Mouse (Mus musculus) brown adipose tissue, adult 24 weeks (tissue): ENCODE results near the gene Maea. TPM values are rescaled to one million over a fixed set of nuclear protein-coding genes. Genes with fewer than 3 reads are reported as not detected.

Experiments used
- H3K27ac ChIP-seq: fragments of 200-500 bp; replicated peaks from 2 replicates; pipeline ENCODE4 v1.5.1; 2012; ENCODE audit warnings: low read depth, mild to moderate bottlenecking, low read length
- H3K4me1 ChIP-seq: fragments of 200-500 bp; 2 replicates; pipeline ENCODE4 v1.6.1; 2012; ENCODE audit warnings: low read length, mixed read lengths; ENCODE audit not compliant: control insufficient read depth, insufficient read depth, insufficient read length
- H3K4me3 ChIP-seq: fragments of 200-500 bp; 2 replicates; pipeline ENCODE4 v1.5.1; 2012; ENCODE audit warnings: low read depth, mild to moderate bottlenecking, low read length, moderate library complexity; ENCODE audit not compliant: insufficient read depth
- polyA plus RNA-seq: library from polyadenylated mRNA; stranded (reverse); fragments of >200 nt; gene quantifications from 2 replicates; pipeline ENCODE4 v1.2.4, GENCODE M21; 2012; ENCODE audit not compliant: missing spikeins, insufficient read depth, insufficient read length

The Maea gene
- polyA plus RNA-seq, 1 experiment: 50.3 TPM

GRCm38 (mm10) chr5:33378302-33378854 is 43.1 kb downstream of the Maea start, which contains the start of gene Uvssa:
TSS of gene Uvssa (plus strand) at chr5:33378549.
- H3K27ac ChIP-seq: peak within 1 kb of the TSS; percentile 83
- peaks cover 4% of the 10 kb centered on the region for H3K4me1 ChIP-seq
- H3K4me3 ChIP-seq: peak within 1 kb of the TSS; percentile 70

GRCm38 (mm10) chr5:33387550-33387949 is 52.2 kb downstream of the Maea start:
- H3K27ac ChIP-seq: no peak overlapping the region

DNA sequence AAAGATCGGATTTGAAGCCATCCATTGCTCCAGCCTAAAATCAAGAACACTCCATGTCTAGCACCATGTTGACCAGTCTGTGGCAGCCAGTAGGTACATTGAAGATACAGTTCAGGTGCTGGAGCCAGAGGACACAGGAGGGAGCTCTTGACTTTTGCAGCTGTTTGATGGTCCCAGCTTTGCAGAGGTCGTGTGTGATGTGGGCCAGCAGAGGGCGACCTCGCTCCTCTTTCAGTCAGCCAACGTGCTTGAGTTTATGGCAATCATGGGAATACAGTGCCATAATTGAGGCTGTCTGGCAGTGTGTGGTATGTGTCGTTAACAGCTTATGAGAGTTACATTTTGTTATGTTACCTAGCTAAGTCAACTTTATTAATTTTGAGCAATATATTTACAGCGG is 58.5 kb downstream of the Maea start:
- Histone ChIP-seq H3K4me3 (no peak overlapping the region), H3K27ac (no peak overlapping the region), H3K4me1 (no peaks in the 10 kb centered on the region)

More at GRCm38 (mm10) chr5:33387550-33387949, 52.2 kb downstream of the Maea start:
- H3K4me1 ChIP-seq: no peaks in the 10 kb centered on the region
- H3K4me3 ChIP-seq: no peak overlapping the region

- Histone ChIP-seq H3K4me1 (no peaks in the 10 kb centered on the region), H3K27ac (no peak overlapping the region), H3K4me3 (no peak overlapping the region)
Measured at GRCm38 (mm10) chr5:33395693-33396092, 60.4 kb downstream of the Maea start.

- no peaks in the 10 kb centered on the region for H3K4me1 ChIP-seq
- H3K4me3 ChIP-seq: no peak overlapping the region
- H3K27ac ChIP-seq: no peak overlapping the region
Measured at GRCm38 (mm10) chr5:33396828-33397227, 61.5 kb downstream of the Maea start.

- Histone ChIP-seq H3K4me3 (no peak overlapping the region), H3K4me1 (no peaks in the 10 kb centered on the region), H3K27ac (no peak overlapping the region)
Measured at GRCm38 (mm10) chr5:33400819-33401218, 65.5 kb downstream of the Maea start.

- H3K4me3 ChIP-seq: no peak overlapping the region
- no peak overlapping the region for H3K27ac ChIP-seq
- no peaks in the 10 kb centered on the region for H3K4me1 ChIP-seq
Measured at GRCm38 (mm10) chr5:33420313-33420712, 85.0 kb downstream of the Maea start.

Other genes starting within 250 kb of the Maea start
- gene Slc5a1, start 231.3 kb upstream of the Maea start, polyA plus RNA-seq: not detected in 2 replicates
- 1.8 and 2.5 TPM in 2 replicates for gene Spon2, start 117.1 kb upstream of the Maea start, polyA plus RNA-seq
- 75.4 and 78.5 TPM in 2 replicates for gene Ctbp1, start 60.5 kb upstream of the Maea start, polyA plus RNA-seq
- gene Uvssa, start 43.0 kb downstream of the Maea start, polyA plus RNA-seq: 3.6 and 3.9 TPM in 2 replicates
- not detected in 2 replicates for gene Nkx1-1, start 98.5 kb downstream of the Maea start, polyA plus RNA-seq